Mouse (Mus musculus): ENCODE results near the gene Krtdap. TPM values are rescaled to one million over a fixed set of nuclear protein-coding genes. Genes with fewer than 3 reads are reported as not detected.

Gene Krtdap
- 0.16 and 1.4 TPM in 2 replicates for polyA plus RNA-seq (2012; rRNA removed)

GRCm38 (mm10) chr7:30787377-30788022 lies at the start of gene Krtdap:
Krtdap (plus strand) TSS chr7:30787896.

GRCm38 (mm10) chr7:30743617-30744016 lies 44.1 kb upstream of the Krtdap start, which contains the start of gene Gapdhs:
Gapdhs (minus strand) TSS chr7:30743681.

DNA sequence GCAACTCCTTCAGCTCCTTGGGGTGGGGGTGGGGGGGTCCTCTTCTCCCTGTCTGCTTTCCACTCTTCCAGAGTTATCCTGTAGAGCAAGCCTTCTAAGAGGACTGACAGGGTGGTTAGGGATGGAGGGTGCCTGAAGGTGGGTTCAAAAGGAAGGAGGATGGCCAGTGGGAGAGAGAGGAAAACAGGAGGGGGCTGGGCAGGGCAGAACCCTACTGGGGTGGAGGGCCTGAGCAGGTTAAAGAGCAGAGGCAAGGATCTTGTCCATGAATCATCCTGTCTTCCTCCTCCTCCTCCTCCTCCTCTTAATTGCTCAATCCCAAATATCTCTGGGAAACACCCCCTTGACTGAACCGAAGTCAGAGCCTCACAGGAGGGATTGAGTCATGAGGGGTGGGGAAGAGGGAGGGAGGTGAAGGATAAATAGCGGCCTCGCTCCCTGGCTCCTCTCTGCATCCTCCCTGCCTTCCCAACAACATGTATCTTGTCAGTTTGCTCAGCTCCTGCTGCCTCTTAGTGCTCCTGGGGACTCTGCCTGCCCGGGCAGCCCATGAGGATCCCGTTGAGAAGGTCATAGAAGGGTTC lies 36.5 kb upstream of the Krtdap start, which contains the start of gene Sbsn:
Gene Sbsn (plus strand): TSS at position 386 of the 584 bp plus-strand sequence.

DNA sequence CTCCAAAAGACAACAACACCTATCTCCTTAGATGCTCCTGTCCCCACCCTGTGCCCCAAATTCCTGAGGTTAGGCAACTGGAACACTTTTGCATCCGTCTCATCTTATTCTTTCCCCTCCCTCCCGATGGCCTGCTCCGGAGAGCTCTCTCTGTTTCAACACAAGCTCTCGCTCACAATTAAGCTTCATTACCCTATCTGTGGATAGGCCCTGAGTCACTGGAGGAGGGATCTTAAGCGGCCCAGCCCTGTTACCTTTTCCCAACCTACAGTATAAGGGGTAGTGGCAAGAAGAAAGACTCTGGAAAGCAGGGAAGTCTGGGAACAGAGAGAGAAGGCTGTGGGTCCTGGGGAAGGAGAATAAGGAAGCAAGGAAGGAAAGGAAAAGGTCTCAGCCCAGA lies 24.2 kb upstream of the Krtdap start, which contains the start of gene Dmkn:
Gene Dmkn (plus strand): TSS at position 301 of the 400 bp plus-strand sequence.

GRCm38 (mm10) chr7:30823675-30824074 lies 36.0 kb downstream of the Krtdap start, which contains the start of gene Ffar2:
Ffar2 (minus strand) TSS chr7:30823775.

Other genes starting within 250 kb of the Krtdap start
- 3.5 and 4.6 TPM in 2 replicates for gene Hspb6, start 235.7 kb upstream of the Krtdap start, polyA plus RNA-seq (2012; rRNA removed)
- gene Proser3, start 235.6 kb upstream of the Krtdap start, polyA plus RNA-seq (2012; rRNA removed), result 3.4 and 6.2 TPM in 2 replicates
- gene Lin37, start 228.1 kb upstream of the Krtdap start, polyA plus RNA-seq (2012; rRNA removed), result 13.1 and 13.4 TPM in 2 replicates
- gene U2af1l4, start 224.6 kb upstream of the Krtdap start, polyA plus RNA-seq (2012; rRNA removed), result 20.0 and 21.9 TPM in 2 replicates
- gene Gm49396, start 224.6 kb upstream of the Krtdap start, polyA plus RNA-seq (2012; rRNA removed), result 0.68 and 0.95 TPM in 2 replicates
- gene Psenen, start 224.3 kb upstream of the Krtdap start, polyA plus RNA-seq (2012; rRNA removed), result 61.9 and 66.3 TPM in 2 replicates
- gene Igflr1, start 222.5 kb upstream of the Krtdap start, polyA plus RNA-seq (2012; rRNA removed), result 1.2 and 1.3 TPM in 2 replicates
- 8.2 and 10.0 TPM in 2 replicates for gene Kmt2b, start 199.2 kb upstream of the Krtdap start, polyA plus RNA-seq (2012; rRNA removed)
- gene Zbtb32, start 189.0 kb upstream of the Krtdap start, polyA plus RNA-seq (2012; rRNA removed), result 0.24 and 0.36 TPM in 2 replicates
- 0.23 and 0.35 TPM in 2 replicates for gene Upk1a, start 175.0 kb upstream of the Krtdap start, polyA plus RNA-seq (2012; rRNA removed)
- gene Cox6b1, start 161.7 kb upstream of the Krtdap start, polyA plus RNA-seq (2012; rRNA removed), result 514 and 548 TPM in 2 replicates
- not detected in 2 replicates for gene Etv2, start 152.0 kb upstream of the Krtdap start, polyA plus RNA-seq (2012; rRNA removed)
- gene Rbm42, start 137.6 kb upstream of the Krtdap start, polyA plus RNA-seq (2012; rRNA removed), result 21.2 and 21.7 TPM in 2 replicates
- gene Haus5, start 122.9 kb upstream of the Krtdap start, polyA plus RNA-seq (2012; rRNA removed), result 13.8 and 14.4 TPM in 2 replicates
- not detected in 2 replicates for gene Pmis2, start 116.3 kb upstream of the Krtdap start, polyA plus RNA-seq (2012; rRNA removed)
- 0.24 and 0.43 TPM in 2 replicates for gene 2200002J24Rik, start 89.0 kb upstream of the Krtdap start, polyA plus RNA-seq (2012; rRNA removed)
- 2.5 and 3.2 TPM in 2 replicates for gene Atp4a, start 75.7 kb upstream of the Krtdap start, polyA plus RNA-seq (2012; rRNA removed)
- 82.8 and 85.1 TPM in 2 replicates for gene Tmem147, start 58.4 kb upstream of the Krtdap start, polyA plus RNA-seq (2012; rRNA removed)
- 0.06 TPM in 1 of 2 replicates, not detected in the other for gene Gapdhs, start 44.2 kb upstream of the Krtdap start, polyA plus RNA-seq (2012; rRNA removed)
- 0.99 and 1.0 TPM in 2 replicates for gene Sbsn, start 36.4 kb upstream of the Krtdap start, polyA plus RNA-seq (2012; rRNA removed)
- gene Dmkn, start 24.1 kb upstream of the Krtdap start, polyA plus RNA-seq (2012; rRNA removed), result 1.4 and 1.5 TPM in 2 replicates
- gene Ffar2, start 35.9 kb downstream of the Krtdap start, polyA plus RNA-seq (2012; rRNA removed), result 1.4 and 1.7 TPM in 2 replicates
- not detected in 2 replicates for gene Ffar3, start 68.3 kb downstream of the Krtdap start, polyA plus RNA-seq (2012; rRNA removed)
- gene Ffar1, start 73.7 kb downstream of the Krtdap start, polyA plus RNA-seq (2012; rRNA removed), result 0.06 and 0.07 TPM in 2 replicates
- gene Cd22, start 92.4 kb downstream of the Krtdap start, polyA plus RNA-seq (2012; rRNA removed), result 3.4 and 4.7 TPM in 2 replicates
- 0.32 and 0.35 TPM in 2 replicates for gene Mag, start 127.0 kb downstream of the Krtdap start, polyA plus RNA-seq (2012; rRNA removed)
- gene Hamp2, start 136.8 kb downstream of the Krtdap start, polyA plus RNA-seq (2012; rRNA removed), result not detected in 2 replicates
- 30.9 and 57.5 TPM in 2 replicates for gene Hamp, start 156.1 kb downstream of the Krtdap start, polyA plus RNA-seq (2012; rRNA removed)
- gene Usf2, start 168.9 kb downstream of the Krtdap start, polyA plus RNA-seq (2012; rRNA removed), result 47.1 and 50.1 TPM in 2 replicates
- gene Lsr, start 185.6 kb downstream of the Krtdap start, polyA plus RNA-seq (2012; rRNA removed), result 31.7 and 32.1 TPM in 2 replicates
- 4.2 and 4.8 TPM in 2 replicates for gene Fam187b, start 185.9 kb downstream of the Krtdap start, polyA plus RNA-seq (2012; rRNA removed)

Data from liver, embryonic 18 days (tissue).